Mouse (Mus musculus) thymus, adult 2 months (tissue): ENCODE results near the gene Kmt2a. TPM values are rescaled to one million over a fixed set of nuclear protein-coding genes. Genes with fewer than 3 reads are reported as not detected.

Source experiments
- DNase-seq: peaks from one replicate; pipeline ENCODE4 v3.0.0; 2021
- H3K27ac ChIP-seq: fragments of 200-500 bp; 2 replicates; pipeline ENCODE4 v1.5.1; 2012; ENCODE audit warnings: low read length, control low read depth; ENCODE audit not compliant: control insufficient read depth, insufficient read depth
- H3K27me3 ChIP-seq: fragments of 200-500 bp; 2 replicates; pipeline ENCODE4 v1.6.1; 2012; ENCODE audit warnings: mild to moderate bottlenecking, low read length, moderate library complexity, mixed read lengths; ENCODE audit not compliant: control insufficient read depth, insufficient read depth
- H3K36me3 ChIP-seq: fragments of 200-500 bp; 2 replicates; pipeline ENCODE4 v1.6.1; 2012; ENCODE audit warnings: mild to moderate bottlenecking, low read length, moderate library complexity; ENCODE audit not compliant: control insufficient read depth, insufficient read depth
- H3K4me1 ChIP-seq: fragments of 200-500 bp; replicated peaks from 2 replicates; pipeline ENCODE4 v1.6.1; 2012; ENCODE audit warnings: low read length; ENCODE audit not compliant: control insufficient read depth, insufficient read depth
- H3K4me3 ChIP-seq: fragments of 200-500 bp; 2 replicates; pipeline ENCODE4 v1.5.1; 2012; ENCODE audit warnings: mild to moderate bottlenecking, low read length, control low read depth, moderate library complexity; ENCODE audit not compliant: control insufficient read depth, insufficient read depth
- CTCF ChIP-seq: fragments of 200-500 bp; IDR thresholded peaks from 2 replicates; pipeline ENCODE4 v1.5.1; 2012; ENCODE audit warnings: mild to moderate bottlenecking, control low read depth, low read length, moderate library complexity, borderline replicate concordance; ENCODE audit not compliant: control insufficient read depth, poor library complexity, insufficient read depth; ENCODE audit errors: extremely low read depth
- POLR2A ChIP-seq: fragments of 200-500 bp; IDR thresholded peaks from 2 replicates; pipeline ENCODE4 v1.6.1; 2012; ENCODE audit warnings: mild to moderate bottlenecking, low read length, control low read depth, moderate library complexity; ENCODE audit not compliant: control insufficient read depth, poor library complexity, insufficient read depth; ENCODE audit errors: extremely low read depth
- WGBS: fragments of 180-500 bp; shearing (Covaris S2); methylation state at CpG from one replicate; pipeline ENCODE4 v1.1.7; 2018; 5-methylcytosine and 5-hydroxymethylcytosine counted together
- polyA plus RNA-seq: library from polyadenylated mRNA; depleted of rRNA; stranded (reverse); fragments of >200 nt; gene quantifications from 2 replicates; pipeline ENCODE4 v1.2.3, GENCODE M21; 2012

The Kmt2a gene
- polyA plus RNA-seq, 1 experiment = 71.4 TPM

GRCm38 (mm10) chr9:44855153-44855552 lies 25.9 kb downstream of the Kmt2a start:
- no peak overlapping the region for H3K4me3 ChIP-seq
- WGBS = 93% methylated on average over 6 of the region's 6 CpGs
- TF ChIP-seq CTCF = no peak
- no peak for TF ChIP-seq POLR2A
- no peak overlapping the region for H3K27ac ChIP-seq
- H3K4me1 ChIP-seq = no peaks in the 10 kb centered on the region
- no peak for DNase-seq
- H3K36me3 ChIP-seq = peaks cover 7% of the 10 kb centered on the region; the same call in 1 of the 2 replicates
- no peaks in the 10 kb centered on the region for H3K27me3 ChIP-seq

GRCm38 (mm10) chr9:44847446-44847845 lies 33.6 kb downstream of the Kmt2a start:
- Histone ChIP-seq H3K27me3 (no peaks in the 10 kb centered on the region), H3K4me3 (no peak overlapping the region), H3K27ac (no peak overlapping the region), H3K4me1 (no peaks in the 10 kb centered on the region), H3K36me3 (peaks cover 81% of the 10 kb centered on the region)
- TF ChIP-seq CTCF (no peak), POLR2A (no peak)
- no peak for DNase-seq
- 94% methylated on average over 6 of the region's 6 CpGs for WGBS

GRCm38 (mm10) chr9:44841241-44841640 lies 39.9 kb downstream of the Kmt2a start:
- Histone ChIP-seq H3K27me3 (no peaks in the 10 kb centered on the region), H3K36me3 (peaks cover 77% of the 10 kb centered on the region), H3K4me3 (no peak overlapping the region), H3K4me1 (no peaks in the 10 kb centered on the region), H3K27ac (no peak overlapping the region)
- peak; percentile 42 for DNase-seq
- WGBS = 82% methylated on average over 10 of the region's 10 CpGs
- TF ChIP-seq CTCF (no peak), POLR2A (no peak)

- Histone ChIP-seq H3K27me3 (no peaks in the 10 kb centered on the region), H3K4me1 (no peaks in the 10 kb centered on the region), H3K27ac (no peak overlapping the region), H3K36me3 (peaks cover 67% of the 10 kb centered on the region), H3K4me3 (no peak overlapping the region)
- 64% methylated on average over 7 of the region's 7 CpGs for WGBS
- DNase-seq = peak; percentile 76
- TF ChIP-seq CTCF = peak; percentile 66; the same call in 1 of the 2 replicates
- no peak for TF ChIP-seq POLR2A
Observed at GRCm38 (mm10) chr9:44836439-44836838, 44.7 kb downstream of the Kmt2a start.

- 95% methylated on average over 4 of the region's 4 CpGs for WGBS
- TF ChIP-seq POLR2A (no peak), CTCF (no peak)
- no peaks in the 10 kb centered on the region for H3K4me1 ChIP-seq
- H3K4me3 ChIP-seq = no peak overlapping the region
- no peak overlapping the region for H3K27ac ChIP-seq
- DNase-seq = no peak
- no peaks in the 10 kb centered on the region for H3K27me3 ChIP-seq
- H3K36me3 ChIP-seq = peaks cover 83% of the 10 kb centered on the region
Observed at GRCm38 (mm10) chr9:44832356-44832755, 48.7 kb downstream of the Kmt2a start.

- Histone ChIP-seq H3K36me3 (peaks cover 88% of the 10 kb centered on the region), H3K4me1 (no peaks in the 10 kb centered on the region), H3K4me3 (no peak overlapping the region), H3K27ac (no peak overlapping the region), H3K27me3 (no peaks in the 10 kb centered on the region)
- no peak for DNase-seq
- 63% methylated on average over 2 of the region's 2 CpGs for WGBS
- no peak for TF ChIP-seq POLR2A
- no peak for TF ChIP-seq CTCF
Observed at GRCm38 (mm10) chr9:44830506-44830905, 50.6 kb downstream of the Kmt2a start.

- Histone ChIP-seq H3K4me3 (no peak overlapping the region), H3K27ac (no peak overlapping the region), H3K36me3 (peaks cover 93% of the 10 kb centered on the region), H3K4me1 (no peaks in the 10 kb centered on the region), H3K27me3 (no peaks in the 10 kb centered on the region)
- 95% methylated on average over 11 of the region's 11 CpGs for WGBS
- no peak for DNase-seq
- TF ChIP-seq CTCF (no peak), POLR2A (no peak)
Observed at GRCm38 (mm10) chr9:44828944-44829343, 52.2 kb downstream of the Kmt2a start.
